Mouse (Mus musculus) erythroblast, embryonic 14.5 days (primary cell): ENCODE data around the gene Raet1e. TPM values are rescaled to one million over a fixed set of nuclear protein-coding genes. Genes with fewer than 3 reads are reported as not detected.
"Not testable (repeated sequence)": the region's sequence is repeated elsewhere in the genome, so short reads cannot be mapped to it uniquely, and the experiment has no call there.

Source experiments
- H3K27me3 ChIP-seq: 2 replicates; pipeline ENCODE4 v1.6.1; 2012; ENCODE audit warnings: inconsistent platforms; ENCODE audit not compliant: control insufficient read depth
- H3K36me3 ChIP-seq: 2 replicates; pipeline ENCODE4 v1.6.1; 2012; ENCODE audit warnings: mild to moderate bottlenecking, inconsistent platforms; ENCODE audit not compliant: control insufficient read depth
- H3K4me1 ChIP-seq: 2 replicates; pipeline ENCODE4 v1.6.1; 2012; ENCODE audit warnings: inconsistent platforms; ENCODE audit not compliant: control insufficient read depth
- H3K4me3 ChIP-seq: replicated peaks from 2 replicates; pipeline ENCODE3; 2012; ENCODE audit warnings: moderate library complexity, mild to moderate bottlenecking, inconsistent platforms
- H3K9me3 ChIP-seq: 2 replicates; pipeline ENCODE4 v1.6.1; 2012; ENCODE audit warnings: low read length, inconsistent platforms, mixed read lengths; ENCODE audit not compliant: control insufficient read depth
- GATA1 ChIP-seq: IDR thresholded peaks from 2 replicates; pipeline ENCODE4 v1.6.1; 2012; ENCODE audit warnings: low read length, inconsistent platforms, mixed read lengths
- TAL1 ChIP-seq: IDR thresholded peaks from 3 replicates; pipeline ENCODE4 v1.6.1; 2012; ENCODE audit warnings: low read length, inconsistent platforms, mixed read lengths
- polyA plus RNA-seq: library from polyadenylated mRNA; stranded (reverse); fragments of >175 nt; gene quantifications from 2 replicates; pipeline ENCODE4 v1.2.3, GENCODE M21; 2012

Raet1e gene
- polyA plus RNA-seq, 1 experiment, result not detected

GRCm38 (mm10) chr10:22302344-22303057, 144.1 kb downstream of the Raet1e start:
- H3K4me1 ChIP-seq, result no peaks in the 10 kb centered on the region
- TF ChIP-seq TAL1 (no peak), GATA1 (no peak)
- H3K27me3 ChIP-seq, result no peaks in the 10 kb centered on the region
- no peak overlapping the region for H3K4me3 ChIP-seq
- H3K9me3 ChIP-seq, result no peaks in the 10 kb centered on the region
- H3K36me3 ChIP-seq, result no peaks in the 10 kb centered on the region

DNA sequence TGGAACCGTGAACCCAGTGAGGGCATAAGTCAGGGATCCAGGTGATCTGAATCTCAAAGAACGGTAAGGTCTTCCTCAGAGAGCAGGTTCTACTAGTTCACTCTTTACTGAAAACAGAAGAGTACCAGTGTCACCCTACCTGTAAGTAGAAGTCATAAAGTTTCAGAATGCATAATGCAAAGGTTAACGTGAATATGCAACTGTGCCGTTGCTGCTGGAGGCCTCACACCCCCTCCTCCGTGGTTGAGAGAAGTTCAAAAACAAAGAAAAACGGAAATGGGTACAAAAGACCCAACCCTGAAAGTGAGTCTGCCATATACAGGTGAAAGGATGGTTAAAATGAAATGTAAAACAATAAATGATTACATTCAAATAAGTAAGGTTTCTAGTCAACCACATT, 145.4 kb downstream of the Raet1e start:
- Histone ChIP-seq H3K36me3 (no peaks in the 10 kb centered on the region), H3K4me3 (no peak overlapping the region), H3K9me3 (no peaks in the 10 kb centered on the region), H3K27me3 (no peaks in the 10 kb centered on the region), H3K4me1 (no peaks in the 10 kb centered on the region)
- TF ChIP-seq TAL1, result no peak
- no peak for TF ChIP-seq GATA1

GRCm38 (mm10) chr10:22305801-22306200, 147.4 kb downstream of the Raet1e start:
- no peaks in the 10 kb centered on the region for H3K27me3 ChIP-seq
- TF ChIP-seq TAL1 (no peak), GATA1 (no peak)
- no peaks in the 10 kb centered on the region for H3K4me1 ChIP-seq
- H3K4me3 ChIP-seq, result no peak overlapping the region
- no peaks in the 10 kb centered on the region for H3K9me3 ChIP-seq
- no peaks in the 10 kb centered on the region for H3K36me3 ChIP-seq

DNA sequence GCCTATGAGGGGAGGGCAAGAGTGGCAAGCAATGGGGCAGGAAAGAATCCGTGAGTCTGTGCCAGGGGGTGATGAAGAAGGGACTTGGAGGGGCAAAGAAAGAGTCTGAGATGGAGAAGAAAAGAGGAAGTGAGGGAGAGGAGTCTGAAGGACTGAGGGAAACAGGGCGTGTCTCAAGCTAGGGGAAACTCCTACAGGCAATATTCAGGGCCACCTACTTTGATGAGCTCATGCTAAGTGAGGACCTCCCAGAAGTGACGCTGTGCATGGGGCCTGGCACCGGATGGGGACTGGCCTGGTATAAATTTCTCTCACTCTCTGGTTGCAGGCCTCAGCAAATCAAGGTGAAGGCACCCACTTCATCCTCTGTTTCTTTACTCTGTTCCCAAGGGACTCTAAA, 148.1 kb downstream of the Raet1e start:
- no peaks in the 10 kb centered on the region for H3K4me1 ChIP-seq
- TF ChIP-seq GATA1, result no peak
- no peak for TF ChIP-seq TAL1

DNA sequence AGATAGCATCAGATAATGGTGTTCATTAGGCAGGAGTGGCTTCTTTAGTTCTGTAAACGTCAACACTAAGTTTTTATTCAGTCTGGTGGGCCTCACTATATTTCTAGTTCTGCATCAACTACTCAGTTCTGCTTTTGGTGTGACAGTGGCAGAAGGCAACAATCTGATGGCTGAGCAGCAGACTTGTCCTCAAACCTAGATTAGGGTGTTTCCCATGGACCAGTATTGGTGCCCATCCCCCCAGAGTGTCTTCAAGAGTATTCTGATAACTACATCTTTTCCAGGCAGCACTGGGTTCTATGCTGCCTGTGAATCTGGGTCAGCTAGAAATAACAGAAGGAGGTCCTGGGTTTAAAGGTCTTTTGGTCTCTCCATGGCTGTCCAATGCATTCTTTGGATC, 149.9 kb downstream of the Raet1e start:
- TF ChIP-seq GATA1 (no peak), TAL1 (no peak)
- no peak overlapping the region for H3K4me3 ChIP-seq
- no peaks in the 10 kb centered on the region for H3K27me3 ChIP-seq
- H3K4me1 ChIP-seq, result no peaks in the 10 kb centered on the region
- no peaks in the 10 kb centered on the region for H3K36me3 ChIP-seq
- H3K9me3 ChIP-seq, result no peaks in the 10 kb centered on the region

More for the DNA sequence above, 148.1 kb downstream of the Raet1e start:
- Histone ChIP-seq H3K36me3 (no peaks in the 10 kb centered on the region), H3K4me3 (no peak overlapping the region), H3K27me3 (no peaks in the 10 kb centered on the region), H3K9me3 (no peaks in the 10 kb centered on the region)

- TF ChIP-seq TAL1, result no peak
- no peak for TF ChIP-seq GATA1
These were observed 164.5 kb downstream of the Raet1e start for GRCm38 (mm10) chr10:22322858-22323257.

GRCm38 (mm10) chr10:22345721-22346120, 187.4 kb downstream of the Raet1e start:
- not testable (repeated sequence) for H3K36me3 ChIP-seq, H3K4me3 ChIP-seq

More at GRCm38 (mm10) chr10:22322858-22323257, 164.5 kb downstream of the Raet1e start:
- Histone ChIP-seq H3K4me1 (no peaks in the 10 kb centered on the region), H3K36me3 (no peaks in the 10 kb centered on the region), H3K27me3 (no peaks in the 10 kb centered on the region), H3K9me3 (no peaks in the 10 kb centered on the region; the same call in 1 of the 2 replicates), H3K4me3 (no peak overlapping the region)

DNA sequence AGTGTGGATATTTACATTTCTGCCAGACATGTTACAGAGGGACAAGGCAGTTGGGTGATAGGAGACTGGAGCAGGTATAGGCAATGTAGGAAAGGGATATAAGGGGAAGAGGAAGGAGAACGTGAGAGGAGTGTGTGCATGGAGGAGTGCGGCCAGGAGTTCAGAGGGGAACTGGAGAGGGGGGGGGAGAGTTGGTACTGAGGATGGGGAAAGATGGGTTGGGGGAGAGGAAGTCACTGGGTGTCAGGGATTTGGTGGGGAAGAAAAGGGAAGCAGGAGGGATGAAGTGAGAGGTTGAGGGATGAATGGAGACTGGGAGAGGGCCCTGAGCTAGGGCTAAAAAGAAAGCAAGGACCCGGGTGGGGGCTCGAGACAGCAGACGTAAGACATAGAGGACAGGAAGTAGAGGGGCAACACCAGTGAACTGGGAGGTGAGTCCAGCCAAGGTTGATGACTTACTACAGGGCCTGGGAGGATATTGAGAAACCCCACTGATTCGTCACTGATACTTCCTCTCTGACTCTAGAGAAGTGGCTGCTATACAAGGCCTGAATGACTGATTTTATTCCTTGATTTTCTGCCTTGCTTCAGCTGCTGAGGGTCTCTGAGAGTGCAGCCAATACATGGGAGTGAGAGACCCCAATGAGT, 195.3 kb downstream of the Raet1e start:
- H3K36me3 ChIP-seq, H3K4me3 ChIP-seq, H3K9me3 ChIP-seq, H3K4me1 ChIP-seq, H3K27me3 ChIP-seq: not testable (repeated sequence)

More at GRCm38 (mm10) chr10:22345721-22346120, 187.4 kb downstream of the Raet1e start:
- not testable (repeated sequence) for H3K4me1 ChIP-seq, H3K27me3 ChIP-seq
- H3K9me3 ChIP-seq, result peaks cover 23% of the 10 kb centered on the region

DNA sequence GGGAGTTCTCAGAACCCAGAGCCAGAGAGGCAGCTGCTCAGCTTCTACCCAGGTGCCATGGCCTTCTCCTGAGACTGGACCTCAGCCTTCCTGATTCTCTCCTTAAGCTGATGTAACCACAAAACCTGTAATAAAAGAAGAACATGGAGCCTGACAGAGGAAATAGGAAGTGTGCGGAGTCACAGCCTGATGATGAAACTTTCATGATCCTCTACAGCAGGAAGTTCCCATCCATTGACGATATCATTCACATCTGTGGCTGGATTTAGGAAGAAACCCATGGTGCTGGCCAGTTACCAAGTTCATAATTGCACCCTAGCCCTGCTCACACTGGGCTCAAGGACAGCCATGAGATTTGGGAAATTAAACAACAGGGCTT, 195.8 kb downstream of the Raet1e start:
- not testable (repeated sequence) for H3K9me3 ChIP-seq, H3K27me3 ChIP-seq, H3K36me3 ChIP-seq, H3K4me1 ChIP-seq, H3K4me3 ChIP-seq

DNA sequence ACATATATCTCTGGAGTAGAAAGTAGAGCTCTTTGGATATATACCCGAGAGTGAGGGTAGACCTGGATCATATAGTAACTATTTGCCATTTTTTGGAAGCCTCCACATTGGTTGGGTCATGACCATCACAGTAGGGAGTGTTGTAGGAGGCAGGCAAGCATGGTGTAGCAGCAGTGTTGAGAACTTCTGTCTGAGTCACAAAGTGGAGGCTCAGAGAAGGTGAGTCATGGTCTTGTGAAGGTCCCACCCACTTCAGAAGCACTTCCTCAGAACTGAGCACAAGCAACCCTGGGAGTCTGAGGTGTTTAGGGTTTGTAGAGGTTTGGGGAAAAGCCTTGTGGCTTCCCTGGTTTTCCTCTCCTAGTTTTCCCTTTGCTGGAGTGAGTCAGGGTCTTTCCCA, 199.0 kb downstream of the Raet1e start:
- H3K4me3 ChIP-seq, H3K36me3 ChIP-seq, H3K4me1 ChIP-seq, H3K9me3 ChIP-seq, H3K27me3 ChIP-seq: not testable (repeated sequence)

DNA sequence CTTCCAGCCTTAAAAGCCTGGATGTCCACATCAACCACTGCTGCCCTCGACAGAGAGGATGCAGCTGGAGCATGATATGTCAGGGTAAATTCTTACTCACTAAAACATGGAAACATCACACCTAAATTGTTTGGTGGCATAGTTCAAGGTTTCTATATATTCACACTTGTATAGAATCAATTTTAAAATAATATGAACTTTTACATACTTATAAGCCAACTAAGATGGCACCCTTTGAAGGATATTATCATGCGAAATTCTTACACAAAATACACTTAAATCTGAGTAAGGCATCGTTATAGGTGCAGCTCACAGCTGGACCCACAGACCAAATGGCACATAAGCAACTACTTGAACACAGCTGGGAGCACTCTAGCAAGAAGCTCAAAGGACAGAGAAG, 201.9 kb downstream of the Raet1e start, which contains the start of gene Raet1d:
TSS of gene Raet1d (plus strand) at position 301 of the 400 bp plus-strand sequence.
- H3K27me3 ChIP-seq, H3K36me3 ChIP-seq, H3K4me3 ChIP-seq, H3K4me1 ChIP-seq, H3K9me3 ChIP-seq: not testable (repeated sequence)

- H3K4me3 ChIP-seq, H3K36me3 ChIP-seq, H3K27me3 ChIP-seq, H3K9me3 ChIP-seq, H3K4me1 ChIP-seq: not testable (repeated sequence)
These were observed 202.6 kb downstream of the Raet1e start for GRCm38 (mm10) chr10:22360957-22361356.

- H3K4me3 ChIP-seq, H3K27me3 ChIP-seq, H3K4me1 ChIP-seq, H3K36me3 ChIP-seq, H3K9me3 ChIP-seq: not testable (repeated sequence)
These were observed 203.3 kb downstream of the Raet1e start for GRCm38 (mm10) chr10:22361415-22362352.
